Mouse (Mus musculus) stomach, embryonic 15.5 days (tissue): ENCODE results near the gene Mcrs1. TPM values are rescaled to one million over a fixed set of nuclear protein-coding genes. Genes with fewer than 3 reads are reported as not detected.
A peak's percentile ranks its signal among the peaks of the same experiment; 100 is the strongest.

Source experiments
- ATAC-seq: fragments of 200-750 bp; cut with Nextera tagmentation; 2 replicates; pipeline ENCODE4 v1.8.0; 2017; ENCODE audit warnings: low read depth, moderate number of reproducible peaks, moderate TSS enrichment; ENCODE audit not compliant: insufficient read depth, low FRiP score
- H3K27ac ChIP-seq: fragments of 300-500 bp; sonication (generic); 2 replicates; pipeline ENCODE4 v1.5.1; 2015; ENCODE audit warnings: mild to moderate bottlenecking, inconsistent platforms
- H3K27me3 ChIP-seq: fragments of 300-500 bp; sonication (generic); replicated peaks from 2 replicates; pipeline ENCODE4 v1.6.1; 2015; ENCODE audit warnings: inconsistent platforms
- H3K36me3 ChIP-seq: fragments of 300-500 bp; sonication (generic); 2 replicates; pipeline ENCODE4 v1.6.1; 2015; ENCODE audit warnings: inconsistent platforms
- H3K4me1 ChIP-seq: fragments of 300-500 bp; sonication (generic); 2 replicates; pipeline ENCODE4 v1.6.1; 2015; ENCODE audit warnings: inconsistent platforms
- H3K4me2 ChIP-seq: fragments of 300-500 bp; sonication (generic); 2 replicates; pipeline ENCODE4 v1.6.1; 2015; ENCODE audit warnings: mild to moderate bottlenecking, inconsistent platforms
- H3K4me3 ChIP-seq: fragments of 300-500 bp; sonication (generic); replicated peaks from 2 replicates; pipeline ENCODE4 v1.5.1; 2015; ENCODE audit warnings: inconsistent platforms
- H3K9ac ChIP-seq: fragments of 300-500 bp; sonication (generic); 2 replicates; pipeline ENCODE4 v1.6.1; 2015; ENCODE audit warnings: inconsistent platforms
- H3K9me3 ChIP-seq: fragments of 300-500 bp; sonication (generic); 2 replicates; pipeline ENCODE4 v1.6.1; 2016; ENCODE audit warnings: inconsistent platforms
- WGBS: fragments of 180-500 bp; shearing (Covaris S2); methylation state at CpG from one replicate; pipeline ENCODE4 v1.1.7; 2015; 5-methylcytosine and 5-hydroxymethylcytosine counted together
- polyA plus RNA-seq: library from polyadenylated mRNA; unstranded; fragments of >200 nt; fragmentation: Nextera tagmentation; extraction: Ambion mirVana; gene quantifications from 2 replicates; pipeline ENCODE4 v1.2.1, GENCODE M21; 2015

Gene Mcrs1
- polyA plus RNA-seq, 1 experiment from 2014 or later = 107 TPM

DNA sequence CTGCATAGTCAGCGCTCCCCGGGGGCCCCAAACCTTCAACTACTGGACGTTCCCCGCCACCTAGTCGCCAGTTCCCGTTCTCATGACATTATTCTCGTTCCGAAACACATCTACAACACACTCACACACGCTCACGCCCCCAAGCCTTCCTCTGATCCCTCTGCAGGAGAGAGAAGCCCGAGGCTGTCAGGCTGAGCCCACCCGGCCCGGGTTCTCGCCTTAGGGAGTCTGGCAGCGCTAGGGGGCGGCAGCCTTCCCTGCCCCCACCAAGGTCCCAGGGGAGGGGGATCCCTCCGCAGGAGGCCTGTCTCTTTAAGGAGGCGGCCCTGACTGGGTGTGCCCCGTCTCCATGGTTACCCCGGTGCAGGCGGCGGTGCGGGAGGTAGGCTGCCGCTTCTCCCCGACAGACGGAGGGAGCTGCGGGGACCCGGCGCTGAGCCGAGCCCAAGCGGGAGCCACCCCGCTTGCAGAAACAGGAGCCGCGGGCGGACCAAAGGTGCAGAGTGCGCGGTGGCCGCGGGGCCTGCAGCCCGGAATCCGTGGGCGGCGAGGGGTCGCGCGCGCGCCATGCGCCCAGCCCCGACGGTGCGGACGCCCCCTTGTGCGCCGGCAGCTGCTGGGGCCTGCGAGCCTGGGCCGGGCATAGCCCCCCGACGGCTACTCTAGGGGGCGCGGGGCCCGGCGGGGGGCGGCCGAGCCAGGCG, 27.4 kb downstream of the Mcrs1 start, which contains the start of gene Kcnh3:
Gene Kcnh3 (plus strand): TSS at position 654 of the 704 bp plus-strand sequence.
- Histone ChIP-seq H3K9me3 (no peaks in the 10 kb centered on the region), H3K4me3 (peak within 1 kb of the TSS; percentile 49), H3K27ac (no peak within 1 kb of the TSS), H3K4me1 (peaks cover 34% of the 10 kb centered on the region), H3K9ac (peak within 1 kb of the TSS; percentile 2; the same call in 1 of the 2 replicates), H3K4me2 (peak within 1 kb of the TSS; percentile 95), H3K36me3 (no peaks in the 10 kb centered on the region), H3K27me3 (peaks cover 93% of the 10 kb centered on the region)
- WGBS = 1% methylated on average over 66 of the region's 66 CpGs
- no peak for ATAC-seq

DNA sequence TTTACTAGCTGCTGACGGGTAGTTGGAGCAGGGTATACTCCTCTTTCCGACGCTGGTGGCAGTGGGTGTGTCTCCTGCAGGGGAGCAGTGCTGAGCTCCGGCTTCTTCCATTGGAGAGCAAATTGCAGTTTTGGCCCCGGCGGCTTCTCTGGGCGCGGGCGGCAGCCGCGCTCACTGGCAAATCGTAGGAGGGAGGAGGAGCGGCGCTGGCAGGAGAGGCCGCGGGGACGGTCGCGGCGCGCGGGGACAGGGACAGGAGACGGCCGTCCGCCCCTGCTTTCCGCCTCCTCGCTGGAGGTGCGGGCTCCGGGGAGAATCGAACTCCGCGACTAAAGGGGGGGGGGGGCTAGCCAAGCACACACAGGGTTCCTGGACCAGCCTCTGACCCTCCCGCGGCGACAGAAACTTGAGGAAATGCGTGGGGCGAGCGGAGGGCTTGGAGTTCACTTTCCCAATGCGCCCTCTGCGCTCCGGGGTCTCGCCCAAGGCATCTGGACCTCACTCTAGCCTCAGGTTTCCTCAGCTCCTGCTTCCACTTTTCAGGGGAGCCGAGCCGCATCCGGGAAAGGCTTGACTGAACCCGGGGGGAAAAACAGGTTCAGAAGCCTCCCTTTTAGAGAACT, 28.1 kb downstream of the Mcrs1 start:
- no peaks in the 10 kb centered on the region for H3K36me3 ChIP-seq
- H3K27ac ChIP-seq = no peak overlapping the region
- H3K27me3 ChIP-seq = peaks cover 90% of the 10 kb centered on the region
- peaks cover 34% of the 10 kb centered on the region for H3K4me1 ChIP-seq
- peak overlapping the region; percentile 95 for H3K4me2 ChIP-seq
- H3K9me3 ChIP-seq = no peaks in the 10 kb centered on the region
- H3K9ac ChIP-seq = 0 out of 2 replicates have a peak overlapping the region, but pooled peaks have one; percentile 2
- ATAC-seq = no peak
- H3K4me3 ChIP-seq = peak overlapping the region; percentile 49
- under 1% methylated on average over 46 of the region's 46 CpGs for WGBS

- H3K36me3 ChIP-seq = no peaks in the 10 kb centered on the region
- H3K9ac ChIP-seq = no peak overlapping the region
- H3K9me3 ChIP-seq = no peaks in the 10 kb centered on the region
- peaks cover 32% of the 10 kb centered on the region for H3K4me1 ChIP-seq
- H3K27me3 ChIP-seq = peaks cover 85% of the 10 kb centered on the region
- no peak overlapping the region for H3K27ac ChIP-seq
- ATAC-seq = no peak
- WGBS = 7% methylated on average over 18 of the region's 18 CpGs
- H3K4me3 ChIP-seq = peak overlapping the region; percentile 49
- peak overlapping the region; percentile 95 for H3K4me2 ChIP-seq
Measured at GRCm38 (mm10) chr15:99222794-99223584, 28.8 kb downstream of the Mcrs1 start.

GRCm38 (mm10) chr15:99221315-99221952, 30.3 kb downstream of the Mcrs1 start:
- Histone ChIP-seq H3K4me2 (no peak overlapping the region), H3K9me3 (no peaks in the 10 kb centered on the region), H3K4me3 (no peak overlapping the region), H3K9ac (no peak overlapping the region), H3K27ac (no peak overlapping the region), H3K27me3 (peaks cover 70% of the 10 kb centered on the region), H3K4me1 (peaks cover 31% of the 10 kb centered on the region), H3K36me3 (no peaks in the 10 kb centered on the region)
- WGBS = 4% methylated on average over 8 of the region's 8 CpGs
- no peak for ATAC-seq

DNA sequence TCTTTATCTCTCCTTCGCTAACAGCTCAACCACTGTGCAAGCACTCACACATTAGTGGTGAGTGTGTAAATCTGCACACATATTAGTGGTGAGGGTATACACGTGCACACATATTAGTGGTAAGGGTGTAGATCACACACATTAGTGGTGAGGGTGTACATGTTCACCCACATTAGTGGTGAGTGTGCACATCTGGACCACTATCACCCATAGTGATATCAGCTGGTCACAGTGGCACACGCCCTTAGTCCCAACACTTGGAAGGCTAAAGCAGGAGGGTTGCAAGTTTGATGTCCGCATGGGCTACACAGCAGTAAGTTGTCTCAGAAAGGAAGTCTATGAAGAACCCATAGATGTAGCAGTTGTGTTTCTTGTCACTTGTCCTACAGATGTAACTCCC, 34.1 kb downstream of the Mcrs1 start:
- Histone ChIP-seq H3K36me3 (0 out of 2 replicates have a peak, but pooled peaks cover 9% of the 10 kb centered on the region), H3K27ac (no peak overlapping the region), H3K27me3 (peaks cover 32% of the 10 kb centered on the region), H3K9ac (no peak overlapping the region), H3K9me3 (no peaks in the 10 kb centered on the region), H3K4me1 (no peaks in the 10 kb centered on the region), H3K4me3 (no peak overlapping the region), H3K4me2 (no peak overlapping the region)
- ATAC-seq = no peak
- WGBS = 85% methylated on average over 4 of the region's 4 CpGs

GRCm38 (mm10) chr15:99215741-99216463, 35.9 kb downstream of the Mcrs1 start:
- Histone ChIP-seq H3K27ac (no peak overlapping the region), H3K9ac (no peak overlapping the region), H3K4me2 (no peak overlapping the region), H3K4me1 (no peaks in the 10 kb centered on the region), H3K36me3 (peaks cover 17% of the 10 kb centered on the region; the same call in 1 of the 2 replicates), H3K4me3 (no peak overlapping the region), H3K9me3 (no peaks in the 10 kb centered on the region), H3K27me3 (peaks cover 16% of the 10 kb centered on the region)
- WGBS = 83% methylated on average over 11 of the region's 11 CpGs
- no peak for ATAC-seq

DNA sequence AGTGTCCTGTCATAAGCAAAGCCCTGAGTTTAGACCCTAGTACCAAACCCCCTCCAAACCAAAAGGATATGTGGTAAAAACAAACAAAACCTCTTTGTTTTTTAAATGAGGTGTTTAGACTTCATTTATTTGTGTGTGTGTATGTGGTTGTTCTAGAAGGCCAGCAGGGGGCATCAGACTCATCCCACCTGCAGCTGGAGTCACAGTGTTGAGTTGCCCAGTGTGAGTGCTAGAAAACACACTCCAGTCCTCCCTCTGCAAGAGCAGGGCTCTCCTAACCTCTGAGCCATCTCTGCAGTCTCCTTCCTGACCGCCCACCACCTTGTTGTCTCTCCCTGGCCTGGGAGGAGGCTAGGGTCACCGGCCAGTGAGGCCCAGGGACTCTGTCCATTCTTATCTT, 36.8 kb downstream of the Mcrs1 start:
- Histone ChIP-seq H3K27me3 (0 out of 2 replicates have a peak, but pooled peaks cover 7% of the 10 kb centered on the region), H3K4me1 (no peaks in the 10 kb centered on the region), H3K4me2 (no peak overlapping the region), H3K9ac (no peak overlapping the region), H3K9me3 (no peaks in the 10 kb centered on the region), H3K36me3 (peaks cover 24% of the 10 kb centered on the region; the same call in 1 of the 2 replicates), H3K27ac (no peak overlapping the region), H3K4me3 (no peak overlapping the region)
- 86% methylated on average over 2 of the region's 2 CpGs for WGBS
- ATAC-seq = no peak

DNA sequence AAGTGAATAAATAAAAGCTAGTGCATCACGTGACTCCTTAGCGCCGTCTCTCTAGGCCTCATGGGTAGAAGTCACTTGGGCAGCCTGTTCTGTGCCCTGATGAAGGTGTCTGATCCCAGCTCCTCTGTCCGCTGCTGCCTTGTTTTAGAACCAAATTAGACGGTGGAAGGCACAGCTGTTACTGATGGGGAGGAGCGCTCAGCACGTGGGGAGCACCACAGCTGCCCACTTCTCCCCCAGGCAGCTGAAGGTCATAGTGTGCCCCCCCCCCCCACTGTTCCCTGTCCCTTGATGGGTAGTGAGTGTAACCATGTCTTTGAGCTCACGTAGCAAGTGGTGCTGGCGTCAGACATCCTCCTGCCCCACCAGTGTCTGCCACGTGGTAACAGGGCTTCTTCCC, 38.6 kb downstream of the Mcrs1 start:
- 90% methylated on average over 10 of the region's 10 CpGs for WGBS
- H3K36me3 ChIP-seq = peaks cover 34% of the 10 kb centered on the region; the same call in 1 of the 2 replicates

GRCm38 (mm10) chr15:99205959-99206358, 45.8 kb downstream of the Mcrs1 start:
- 81% methylated on average over 8 of the region's 8 CpGs for WGBS
- no peak for ATAC-seq
- Histone ChIP-seq H3K27me3 (no peaks in the 10 kb centered on the region), H3K4me2 (no peak overlapping the region), H3K9ac (no peak overlapping the region), H3K4me3 (no peak overlapping the region), H3K4me1 (no peaks in the 10 kb centered on the region), H3K36me3 (peaks cover 21% of the 10 kb centered on the region; the same call in 1 of the 2 replicates), H3K27ac (no peak overlapping the region), H3K9me3 (no peaks in the 10 kb centered on the region)

More for the DNA sequence above, 38.6 kb downstream of the Mcrs1 start:
- Histone ChIP-seq H3K27ac (no peak overlapping the region), H3K4me3 (no peak overlapping the region), H3K9me3 (no peaks in the 10 kb centered on the region), H3K4me1 (no peaks in the 10 kb centered on the region), H3K9ac (no peak overlapping the region), H3K4me2 (no peak overlapping the region), H3K27me3 (no peaks in the 10 kb centered on the region)
- ATAC-seq = no peak

GRCm38 (mm10) chr15:99198761-99199160, 53.0 kb downstream of the Mcrs1 start:
- no peaks in the 10 kb centered on the region for H3K9me3 ChIP-seq
- no peak overlapping the region for H3K27ac ChIP-seq
- ATAC-seq = no peak
- H3K27me3 ChIP-seq = no peaks in the 10 kb centered on the region
- no peaks in the 10 kb centered on the region for H3K36me3 ChIP-seq
- H3K4me2 ChIP-seq = no peak overlapping the region
- no peaks in the 10 kb centered on the region for H3K4me1 ChIP-seq
- no peak overlapping the region for H3K9ac ChIP-seq
- no peak overlapping the region for H3K4me3 ChIP-seq

DNA sequence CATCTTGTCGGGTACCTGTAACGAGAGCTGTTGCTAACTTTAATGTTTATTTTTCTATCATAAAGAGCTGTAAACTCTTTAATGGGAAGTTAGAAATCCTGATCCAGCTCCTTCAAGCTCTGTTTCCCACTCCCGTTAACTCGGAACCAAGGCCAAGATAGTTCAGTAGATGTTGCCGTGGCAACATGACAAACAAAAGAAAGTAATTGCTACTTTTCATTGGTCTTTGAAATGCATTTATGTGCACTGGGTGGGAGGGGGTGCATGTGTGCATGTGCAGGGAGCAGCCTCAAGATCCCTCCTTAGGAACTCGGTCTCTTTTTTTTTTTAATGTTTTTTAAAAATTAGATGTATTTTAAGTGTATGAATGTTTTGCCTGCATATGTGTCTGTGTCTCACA, 56.7 kb downstream of the Mcrs1 start:
- Histone ChIP-seq H3K4me3 (no peak overlapping the region), H3K36me3 (peaks cover 3% of the 10 kb centered on the region; the same call in 1 of the 2 replicates), H3K4me2 (no peak overlapping the region), H3K27me3 (no peaks in the 10 kb centered on the region), H3K9ac (no peak overlapping the region), H3K4me1 (no peaks in the 10 kb centered on the region), H3K27ac (no peak overlapping the region), H3K9me3 (no peaks in the 10 kb centered on the region)
- 58% methylated on average over 6 of the region's 6 CpGs for WGBS
- no peak for ATAC-seq
